Mouse (Mus musculus) liver, embryonic 14.5 days (tissue): ENCODE data around the gene Catip. TPM values are rescaled to one million over a fixed set of nuclear protein-coding genes. Genes with fewer than 3 reads are reported as not detected.

Experiments
- ATAC-seq: fragments of 200-750 bp; cut with Nextera tagmentation; 2 replicates; pipeline ENCODE4 v1.8.0; 2017; ENCODE audit warnings: moderate number of reproducible peaks, mild to moderate bottlenecking, moderate library complexity; ENCODE audit not compliant: insufficient read depth
- DNase-seq, 3 experiments: peaks; one replicate each; pipeline ENCODE4 v3.0.0-alpha.2; 2012 to 2013; ENCODE audit warnings: low read depth in 3 of 3, low spot score in 3 of 3
- H3K27ac ChIP-seq: fragments of 300-500 bp; sonication (generic); 2 replicates; pipeline ENCODE4 v1.5.1; 2014; ENCODE audit warnings: moderate library complexity, mild to moderate bottlenecking, control low read depth, inconsistent platforms
- H3K27me3 ChIP-seq: fragments of 300-500 bp; sonication (generic); 2 replicates; pipeline ENCODE4 v1.6.1; 2014; ENCODE audit warnings: mild to moderate bottlenecking, low read length, moderate library complexity; ENCODE audit not compliant: control insufficient read depth, insufficient read depth
- H3K36me3 ChIP-seq: fragments of 300-500 bp; sonication (generic); replicated peaks from 2 replicates; pipeline ENCODE4 v1.6.1; 2014; ENCODE audit warnings: low read depth; ENCODE audit not compliant: control insufficient read depth, insufficient read depth
- H3K4me1 ChIP-seq, 2 experiments: fragments of 200-500 bp in 1 of 2; fragments of 300-500 bp in 1 of 2; sonication (generic) in 1 of 2; replicated peaks; 2 replicates each; pipeline ENCODE4 v1.6.1; 2012 to 2014; ENCODE audit warnings: antibody characterized with exemption in 1 of 2, inconsistent platforms in 1 of 2, low read length in 1 of 2; ENCODE audit not compliant: control insufficient read depth in 2 of 2, insufficient read depth in 2 of 2
- H3K4me2 ChIP-seq: fragments of 300-500 bp; sonication (generic); 2 replicates; pipeline ENCODE4 v1.6.1; 2014; ENCODE audit warnings: low read depth, mild to moderate bottlenecking, control low read depth, moderate library complexity
- H3K4me3 ChIP-seq, 2 experiments: fragments of 200-500 bp in 1 of 2; fragments of 300-500 bp in 1 of 2; sonication (generic) in 1 of 2; 2 replicates each; pipeline ENCODE4 v1.5.1; 2012 to 2014; ENCODE audit warnings: low read depth in 2 of 2, low read length in 2 of 2, mild to moderate bottlenecking in 2 of 2, control low read depth in 1 of 2, inconsistent platforms in 1 of 2, moderate library complexity in 1 of 2; ENCODE audit not compliant: insufficient read depth in 1 of 2
- H3K9ac ChIP-seq: fragments of 300-500 bp; sonication (generic); replicated peaks from 2 replicates; pipeline ENCODE4 v1.6.1; 2014; ENCODE audit warnings: mild to moderate bottlenecking, control low read depth, moderate library complexity
- H3K9me3 ChIP-seq: fragments of 300-500 bp; sonication (generic); 2 replicates; pipeline ENCODE4 v1.6.1; 2016; ENCODE audit warnings: low read length, mixed read lengths; ENCODE audit not compliant: control insufficient read depth
- CTCF ChIP-seq: IDR thresholded peaks from 2 replicates; pipeline ENCODE4 v1.5.1; 2016; ENCODE audit warnings: antibody characterized with exemption, low read depth, control low read depth
- EP300 ChIP-seq: IDR thresholded peaks from 2 replicates; pipeline ENCODE4 v1.6.1; 2016; ENCODE audit warnings: antibody characterized with exemption, low read depth
- WGBS: fragments of 180-500 bp; shearing (Covaris S2); extraction: QIAGEN DNeasy Blood & Tissue Kit; methylation state at CpG from one replicate; pipeline ENCODE4 v1.1.7; 2014; ENCODE audit not compliant: insufficient replicate concordance; 5-methylcytosine and 5-hydroxymethylcytosine counted together
- polyA plus RNA-seq, 2 experiments: library from polyadenylated mRNA; depleted of rRNA in 1 of 2; stranded (reverse) in 1 of 2; unstranded in 1 of 2; fragments of >200 nt; fragmentation: Nextera tagmentation in 1 of 2; extraction: Ambion mirVana in 1 of 2; gene quantifications; 2 replicates each; pipeline versions ENCODE4 v1.2.1 to v1.2.3; 2012 to 2014

Catip gene
- polyA plus RNA-seq, 2 experiments, result 0.10 TPM; not detected in 1

DNA sequence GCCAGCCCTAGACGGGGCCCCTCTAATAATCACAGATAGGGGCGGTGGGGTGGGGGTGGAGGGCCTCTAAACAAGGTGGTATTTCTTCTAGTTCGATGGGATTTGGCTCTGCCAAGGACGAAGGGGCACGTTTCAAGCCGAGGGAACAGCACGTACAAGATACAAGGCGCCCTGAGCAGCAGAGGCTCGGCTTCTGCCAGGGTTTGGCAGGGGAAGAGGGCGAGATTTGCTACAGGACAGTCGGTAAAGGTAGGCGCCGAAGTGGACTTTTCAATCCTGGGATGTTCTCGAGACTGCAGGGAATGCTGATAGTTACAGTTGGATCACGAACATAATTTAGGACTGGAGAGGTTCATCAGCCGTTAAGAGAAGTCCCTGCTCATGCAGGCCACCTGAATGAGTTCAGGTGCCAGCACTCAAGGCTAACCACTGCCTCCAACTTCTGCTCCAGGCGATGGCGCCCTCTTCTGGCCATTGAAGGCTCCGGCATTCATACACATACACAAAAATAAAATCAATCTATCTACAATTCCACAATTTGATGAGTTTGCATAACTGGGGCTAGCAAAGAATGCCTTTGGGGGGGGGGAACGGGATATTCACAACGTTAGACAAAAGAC lies 28.5 kb downstream of the Catip start:
- Histone ChIP-seq H3K9ac (peak overlapping the region; percentile 95), H3K27me3 (no peaks in the 10 kb centered on the region), H3K36me3 (peaks cover 20% of the 10 kb centered on the region), H3K4me3 (peak overlapping the region; percentile 73 to 84), H3K4me2 (peak overlapping the region; percentile 68), H3K9me3 (no peaks in the 10 kb centered on the region), H3K4me1 (peaks cover 23 to 34% of the 10 kb centered on the region in 2 experiments), H3K27ac (peak overlapping the region; percentile 83)
- ATAC-seq, result no peak
- DNase-seq, result peak in 2 of 3 experiments; percentile 66 to 78
- TF ChIP-seq EP300, result no peak
- TF ChIP-seq CTCF, result peak; percentile 95
- 3% methylated on average over 21 of the region's 21 CpGs for WGBS

DNA sequence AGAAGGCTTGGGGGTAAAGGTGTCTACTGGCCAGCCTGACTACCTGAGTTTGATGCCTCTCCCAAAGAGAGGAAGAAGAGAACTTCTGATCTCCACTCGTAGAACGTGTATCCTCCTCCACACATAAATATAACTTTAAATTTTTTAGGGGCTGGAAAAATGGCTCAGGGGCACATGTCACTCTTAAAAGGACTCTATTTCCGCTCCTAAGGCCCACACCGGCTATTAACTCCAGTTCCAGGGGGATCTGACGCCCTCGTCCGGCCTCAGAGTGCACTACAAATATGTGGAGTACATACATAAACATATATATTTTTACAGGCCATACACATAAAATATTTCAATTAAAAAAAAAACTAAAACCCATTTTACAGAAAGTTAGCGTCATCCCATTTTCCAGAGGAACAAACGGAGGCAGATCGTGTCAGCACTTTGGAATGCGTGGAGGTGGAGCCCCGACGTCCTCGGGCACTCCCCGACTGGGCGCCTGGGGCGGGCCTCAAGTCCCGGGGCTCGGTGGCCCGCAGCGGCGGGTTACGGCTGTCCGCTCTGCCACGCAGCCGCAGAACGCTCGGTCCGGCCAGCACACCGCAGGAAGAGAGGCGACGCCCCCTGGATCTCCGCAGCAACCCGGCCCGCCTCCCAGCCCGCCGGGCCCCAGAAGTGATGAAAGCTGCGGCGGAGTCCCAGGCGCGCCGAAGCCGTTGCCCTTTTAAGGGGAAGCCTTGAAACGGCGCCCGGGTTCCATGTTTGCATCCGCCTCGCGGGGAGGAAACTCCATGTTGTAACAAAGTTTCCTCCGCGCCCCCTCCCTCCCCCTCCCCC lies 29.2 kb downstream of the Catip start, which contains the start of gene Ctdsp1:
TSS of gene Ctdsp1 (plus strand) at position 586 of the 825 bp plus-strand sequence.
- DNase-seq (peak; percentile 82 to 87 (median 82)), ATAC-seq (peak; percentile 66)
- Histone ChIP-seq H3K4me1 (peaks cover 23 to 34% of the 10 kb centered on the region in 2 experiments), H3K4me2 (peak within 1 kb of the TSS; percentile 68), H3K36me3 (peaks cover 21% of the 10 kb centered on the region), H3K27ac (peak within 1 kb of the TSS; percentile 83), H3K27me3 (no peaks in the 10 kb centered on the region), H3K9ac (peak within 1 kb of the TSS; percentile 95), H3K9me3 (no peaks in the 10 kb centered on the region), H3K4me3 (peak within 1 kb of the TSS; percentile 73 to 84)
- TF ChIP-seq CTCF, result no peak; the same call in none of the 2 replicates
- TF ChIP-seq EP300, result no peak
- WGBS, result 3% methylated on average over 47 of the region's 51 CpGs

DNA sequence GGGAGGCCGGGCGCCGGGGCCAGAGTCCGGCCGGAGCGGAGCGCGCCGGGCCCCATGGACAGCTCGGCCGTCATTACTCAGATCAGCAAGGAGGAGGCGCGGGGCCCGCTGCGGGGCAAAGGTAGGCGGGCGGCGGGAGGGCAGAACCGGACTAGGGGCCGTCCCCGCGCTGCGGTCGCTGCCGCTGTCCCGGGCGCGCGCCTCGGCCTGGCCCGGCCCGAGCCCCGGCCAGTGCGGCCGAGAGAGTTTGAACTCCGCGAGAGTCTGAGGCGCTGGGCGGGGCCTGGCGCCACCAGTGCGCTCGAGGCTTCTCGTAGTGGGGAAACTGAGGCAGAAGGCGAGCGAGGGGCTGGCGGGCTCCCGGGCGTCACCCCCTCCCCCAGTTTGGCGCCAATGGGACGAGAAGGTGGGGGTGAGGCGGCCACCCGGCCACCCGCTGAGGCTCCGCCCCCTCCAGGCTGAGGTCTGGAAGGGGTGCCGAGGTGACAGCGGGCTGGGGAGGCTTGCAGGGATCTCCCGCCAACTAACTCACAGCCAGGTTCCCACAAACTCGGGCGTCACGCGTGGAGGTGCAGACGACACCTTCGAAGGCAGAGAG lies 30.0 kb downstream of the Catip start:
- H3K36me3 ChIP-seq, result peaks cover 21% of the 10 kb centered on the region
- peak overlapping the region; percentile 68 for H3K4me2 ChIP-seq
- H3K4me1 ChIP-seq, result peaks cover 27 to 37% of the 10 kb centered on the region in 2 experiments
- WGBS, result under 1% methylated on average over 59 of the region's 63 CpGs
- peak overlapping the region; percentile 95 for H3K9ac ChIP-seq
- TF ChIP-seq CTCF (0 out of 2 replicates have a peak, but pooled peaks have one; percentile 16), EP300 (no peak)
- H3K4me3 ChIP-seq, result peak overlapping the region; percentile 73 to 84
- no peaks in the 10 kb centered on the region for H3K27me3 ChIP-seq
- H3K27ac ChIP-seq, result peak overlapping the region; percentile 83
- H3K9me3 ChIP-seq, result no peaks in the 10 kb centered on the region
- ATAC-seq (peak; percentile 56), DNase-seq (peak in 1 of 3 experiments; percentile 51)

DNA sequence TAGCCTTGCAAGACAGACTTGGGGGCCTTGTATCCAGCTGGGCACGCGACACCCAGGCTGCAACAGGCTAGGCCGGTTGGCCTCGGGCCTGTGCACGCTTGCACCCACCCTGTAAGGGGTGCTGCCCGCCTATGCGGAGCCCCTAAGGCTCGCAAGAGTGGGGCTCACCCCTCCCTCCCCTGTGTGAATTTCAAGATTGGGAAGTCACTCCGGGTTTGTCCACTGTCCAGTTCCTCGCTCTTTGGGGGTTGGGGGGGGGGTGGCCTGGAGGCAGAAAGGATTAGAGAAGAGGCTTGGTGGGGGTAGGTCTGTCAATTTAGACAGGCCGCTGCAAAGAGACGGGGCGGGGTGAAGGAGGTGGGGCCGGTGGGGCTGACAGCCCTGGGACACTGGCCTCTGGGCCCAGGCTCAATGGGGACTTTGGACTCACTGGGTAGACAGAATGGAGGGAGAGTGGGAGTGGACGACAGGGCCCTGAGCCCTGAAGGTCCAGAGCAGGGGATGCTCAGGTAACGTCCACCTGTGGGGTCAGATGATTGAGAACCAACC lies 30.6 kb downstream of the Catip start:
- peak; percentile 3; the same call in 1 of the 2 replicates for ATAC-seq
- Histone ChIP-seq H3K4me1 (peaks cover 23 to 34% of the 10 kb centered on the region in 2 experiments), H3K27ac (peak overlapping the region; percentile 83), H3K4me2 (peak overlapping the region; percentile 68), H3K9me3 (no peaks in the 10 kb centered on the region), H3K4me3 (peak overlapping the region; percentile 73 to 84), H3K27me3 (no peaks in the 10 kb centered on the region), H3K9ac (peak overlapping the region; percentile 95), H3K36me3 (peaks cover 21% of the 10 kb centered on the region)
- no peak for DNase-seq
- WGBS, result 4% methylated on average over 16 of the region's 16 CpGs
- TF ChIP-seq EP300 (no peak), CTCF (0 out of 2 replicates have a peak, but pooled peaks have one; percentile 1)
